Mouse (Mus musculus) midbrain, postnatal 0 days (tissue): Measurements from ENCODE around the gene Aagab. TPM values are rescaled to one million over a fixed set of nuclear protein-coding genes. Genes with fewer than 3 reads are reported as not detected.

Experiments used
- ATAC-seq: fragments of 200-750 bp; cut with Nextera tagmentation; 2 replicates; pipeline ENCODE4 v1.8.0; 2017; ENCODE audit warnings: moderate number of reproducible peaks, mild to moderate bottlenecking, moderate TSS enrichment, moderate library complexity; ENCODE audit not compliant: low FRiP score
- DNase-seq: peaks from one replicate; pipeline ENCODE4 v3.0.0-alpha.2; 2015; ENCODE audit warnings: low spot score
- H3K27ac ChIP-seq: fragments of 300-500 bp; sonication (generic); 2 replicates; pipeline ENCODE4 v1.5.1; 2014; ENCODE audit warnings: low read depth, mild to moderate bottlenecking, low read length, mixed read lengths
- H3K27me3 ChIP-seq: fragments of 300-500 bp; sonication (generic); 2 replicates; pipeline ENCODE4 v1.6.1; 2014; ENCODE audit warnings: low read length, control low read depth, mixed read lengths; ENCODE audit not compliant: insufficient read depth
- H3K36me3 ChIP-seq: fragments of 300-500 bp; sonication (generic); 2 replicates; pipeline ENCODE4 v1.6.1; 2014; ENCODE audit warnings: low read length, control low read depth, mixed read lengths; ENCODE audit not compliant: insufficient read depth
- H3K4me1 ChIP-seq: fragments of 300-500 bp; sonication (generic); 2 replicates; pipeline ENCODE4 v1.6.1; 2014; ENCODE audit warnings: mild to moderate bottlenecking, control low read depth, antibody characterized with exemption, low read length, mixed read lengths; ENCODE audit not compliant: insufficient read depth
- H3K4me2 ChIP-seq: fragments of 300-500 bp; sonication (generic); 2 replicates; pipeline ENCODE4 v1.6.1; 2014; ENCODE audit warnings: low read depth, mild to moderate bottlenecking, low read length, mixed read lengths; ENCODE audit not compliant: poor library complexity, severe bottlenecking
- H3K4me3 ChIP-seq: fragments of 300-500 bp; sonication (generic); 2 replicates; pipeline ENCODE4 v1.5.1; 2014; ENCODE audit warnings: low read depth, mild to moderate bottlenecking, low read length, moderate library complexity
- H3K9ac ChIP-seq: fragments of 300-500 bp; sonication (generic); replicated peaks from 2 replicates; pipeline ENCODE4 v1.6.1; 2014; ENCODE audit warnings: mild to moderate bottlenecking, low read length, moderate library complexity, mixed read lengths; ENCODE audit not compliant: poor library complexity, severe bottlenecking
- H3K9me3 ChIP-seq: fragments of 300-500 bp; sonication (generic); 2 replicates; pipeline ENCODE4 v1.6.1; 2016; ENCODE audit warnings: low read length, control low read depth
- CTCF ChIP-seq: IDR thresholded peaks from 2 replicates; pipeline ENCODE4 v1.5.1; 2016; ENCODE audit warnings: antibody characterized with exemption, mild to moderate bottlenecking
- WGBS: fragments of 180-500 bp; shearing (Covaris S2); extraction: QIAGEN DNeasy Blood & Tissue Kit; methylation state at CpG from one replicate; pipeline ENCODE4 v1.1.7; 2014; 5-methylcytosine and 5-hydroxymethylcytosine counted together
- polyA plus RNA-seq: library from polyadenylated mRNA; unstranded; fragments of >200 nt; fragmentation: Nextera tagmentation; extraction: Ambion mirVana; gene quantifications from 2 replicates; pipeline ENCODE4 v1.2.1, GENCODE M21; 2015
- total RNA-seq: library from RNA; depleted of rRNA; stranded (reverse); fragments of >200 nt; gene quantifications from 2 replicates; pipeline ENCODE4 v1.2.3, GENCODE M21; 2014

The Aagab gene
- total and polyA plus RNA-seq, 2 experiments from 2014 or later, result 39.1 to 58.9 TPM

DNA sequence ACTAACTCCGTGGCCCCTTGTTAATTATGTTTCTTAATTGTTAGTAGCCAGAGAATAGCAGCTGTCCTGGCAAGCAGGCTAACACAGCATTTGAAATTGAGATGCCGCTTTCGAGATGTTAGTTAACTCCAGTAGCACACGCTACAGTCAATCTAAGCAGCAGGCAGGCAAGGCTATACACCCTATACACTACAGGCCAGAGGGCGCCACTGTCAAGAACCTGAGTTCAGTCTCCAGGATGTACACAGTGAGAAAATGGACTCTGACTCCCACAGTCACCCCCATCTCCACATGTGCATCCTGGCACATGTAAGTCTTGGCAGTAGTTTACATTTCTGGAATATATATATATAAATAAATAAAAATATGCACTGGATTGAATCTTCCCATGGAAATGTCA, 22.8 kb upstream of the Aagab start:
- TF ChIP-seq CTCF, result peak; percentile 9; the same call in 1 of the 2 replicates
- H3K9me3 ChIP-seq, result no peaks in the 10 kb centered on the region
- H3K27me3 ChIP-seq, result no peaks in the 10 kb centered on the region
- no peaks in the 10 kb centered on the region for H3K36me3 ChIP-seq
- H3K27ac ChIP-seq, result no peak overlapping the region
- ATAC-seq (no peak), DNase-seq (no peak)
- 88% methylated on average over 5 of the region's 5 CpGs for WGBS
- H3K4me3 ChIP-seq, result no peak overlapping the region
- no peak overlapping the region for H3K9ac ChIP-seq
- no peak overlapping the region for H3K4me2 ChIP-seq
- no peaks in the 10 kb centered on the region for H3K4me1 ChIP-seq

DNA sequence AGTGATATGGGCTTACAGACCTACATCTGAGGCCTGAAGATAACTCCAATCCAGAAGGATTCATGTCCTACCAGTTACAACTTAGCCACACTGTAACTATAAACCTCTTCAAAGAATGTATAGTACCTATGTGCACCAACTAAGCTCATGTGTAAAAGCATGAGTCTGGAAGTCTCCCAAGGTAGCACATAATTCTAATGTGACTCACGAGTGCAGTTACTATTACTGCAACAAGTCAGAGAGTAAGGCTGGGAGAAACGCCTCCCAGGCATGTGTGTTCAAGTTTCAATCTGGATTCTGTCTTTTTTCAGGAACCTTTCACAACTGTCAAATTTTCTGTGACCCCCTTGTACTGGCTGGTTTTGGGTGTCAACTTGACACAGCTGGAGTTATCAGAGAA, 22.4 kb upstream of the Aagab start:
- no peaks in the 10 kb centered on the region for H3K36me3 ChIP-seq
- H3K27ac ChIP-seq, result no peak overlapping the region
- TF ChIP-seq CTCF, result no peak
- H3K4me1 ChIP-seq, result no peaks in the 10 kb centered on the region
- no peaks in the 10 kb centered on the region for H3K27me3 ChIP-seq
- no peak overlapping the region for H3K9ac ChIP-seq
- no peaks in the 10 kb centered on the region for H3K9me3 ChIP-seq
- H3K4me3 ChIP-seq, result no peak overlapping the region
- no peak for ATAC-seq
- 93% methylated on average over 2 of the region's 2 CpGs for whole genome bisulfite sequencing
- H3K4me2 ChIP-seq, result no peak overlapping the region
- no peak for DNase-seq

DNA sequence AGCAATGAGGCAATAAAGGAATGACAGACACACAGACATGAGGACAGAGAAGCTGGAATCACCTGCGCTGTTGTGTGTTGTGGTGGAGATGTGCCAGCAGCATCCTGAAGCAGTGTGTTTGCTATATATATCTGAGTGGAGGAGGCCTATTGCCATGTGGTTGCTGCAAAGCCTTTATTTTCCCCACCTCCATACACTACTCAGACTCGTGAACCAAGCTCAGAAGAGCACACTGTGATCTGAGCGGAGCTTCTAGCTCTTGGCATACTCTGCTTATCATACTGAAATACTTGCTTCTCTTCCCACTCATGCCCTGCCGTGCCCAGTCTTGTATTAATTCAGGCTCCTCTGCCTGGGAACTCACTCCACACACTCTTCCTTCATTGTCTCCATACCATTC, 20.7 kb upstream of the Aagab start:
- H3K4me1 ChIP-seq, result no peaks in the 10 kb centered on the region
- DNase-seq, result no peak
- TF ChIP-seq CTCF, result no peak
- H3K9me3 ChIP-seq, result no peaks in the 10 kb centered on the region
- H3K9ac ChIP-seq, result no peak overlapping the region
- H3K27me3 ChIP-seq, result no peaks in the 10 kb centered on the region
- H3K4me2 ChIP-seq, result no peak overlapping the region
- no peak overlapping the region for H3K4me3 ChIP-seq
- no peak for ATAC-seq
- H3K27ac ChIP-seq, result no peak overlapping the region
- H3K36me3 ChIP-seq, result no peaks in the 10 kb centered on the region
- 84% methylated on average over 4 of the region's 4 CpGs for WGBS

DNA sequence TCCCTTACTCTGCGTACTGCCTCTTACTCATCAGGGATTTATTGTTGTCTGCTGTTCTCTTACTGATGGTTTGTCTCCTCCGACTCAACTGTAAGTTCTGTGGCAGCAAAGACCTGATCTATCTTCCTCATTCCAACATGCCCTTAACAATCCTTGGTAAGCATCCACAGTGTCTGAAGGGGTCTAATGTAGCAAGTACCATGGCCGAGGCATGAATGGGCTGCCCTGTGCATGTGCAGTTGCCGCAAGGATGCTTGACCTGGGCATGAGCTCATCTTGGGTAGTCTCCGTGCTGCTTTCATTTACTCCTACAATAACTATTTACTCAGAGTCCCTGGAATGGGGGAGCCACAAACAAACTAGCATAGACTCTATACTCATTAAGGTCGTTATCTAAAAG, 17.2 kb upstream of the Aagab start:
- Histone ChIP-seq H3K4me2 (no peak overlapping the region), H3K36me3 (no peaks in the 10 kb centered on the region), H3K9ac (no peak overlapping the region), H3K4me1 (no peaks in the 10 kb centered on the region), H3K9me3 (0 out of 2 replicates have a peak, but pooled peaks cover 4% of the 10 kb centered on the region), H3K4me3 (no peak overlapping the region), H3K27me3 (no peaks in the 10 kb centered on the region), H3K27ac (no peak overlapping the region)
- no peak for DNase-seq
- TF ChIP-seq CTCF, result no peak
- 92% methylated on average over 6 of the region's 6 CpGs for WGBS
- no peak for ATAC-seq

DNA sequence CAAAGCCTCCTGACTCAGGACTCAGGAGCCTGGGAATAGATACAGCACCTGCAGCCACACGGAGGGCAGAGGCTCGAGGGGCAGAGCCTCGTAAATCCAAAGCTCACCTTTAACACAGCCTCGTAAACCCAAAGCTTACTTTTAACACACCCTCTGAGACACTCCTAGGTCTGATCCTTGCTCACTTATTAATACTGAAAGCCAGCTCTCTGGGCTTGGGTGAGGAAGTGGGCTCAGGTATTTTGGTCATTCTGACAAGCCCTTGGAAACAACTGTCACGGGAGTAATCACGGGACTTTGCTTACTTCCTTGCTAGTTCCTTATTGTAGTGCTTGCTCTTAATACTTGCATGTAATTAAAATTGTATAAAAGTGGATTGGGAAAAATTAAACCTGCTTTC, 13.3 kb upstream of the Aagab start:
- no peak for TF ChIP-seq CTCF
- H3K36me3 ChIP-seq, result no peaks in the 10 kb centered on the region
- 80% methylated on average over 6 of the region's 6 CpGs for WGBS

DNA sequence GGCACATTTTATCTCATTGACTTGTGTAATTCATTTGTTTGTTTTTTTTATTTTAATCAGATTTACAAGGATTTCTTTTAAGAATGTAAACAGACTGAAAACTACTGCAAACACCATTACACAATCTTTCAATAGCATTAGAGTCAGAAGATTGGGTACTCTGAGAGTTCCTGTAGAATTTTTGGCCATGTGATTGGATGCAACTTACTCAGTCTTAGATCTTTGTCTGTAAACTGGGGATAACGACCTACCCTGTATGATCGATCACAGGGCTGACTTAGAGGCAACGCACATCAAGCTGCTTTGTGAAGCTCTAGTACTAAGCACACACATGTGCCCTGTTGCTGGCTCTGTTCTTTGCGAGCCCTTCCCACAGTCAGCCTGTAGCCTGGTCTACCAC, 11.9 kb upstream of the Aagab start:
- WGBS, result 97% methylated on average over 4 of the region's 4 CpGs

More for the DNA sequence above, 13.3 kb upstream of the Aagab start:
- ATAC-seq (no peak), DNase-seq (no peak)
- Histone ChIP-seq H3K9me3 (0 out of 2 replicates have a peak, but pooled peaks cover 4% of the 10 kb centered on the region), H3K4me2 (no peak overlapping the region), H3K27me3 (no peaks in the 10 kb centered on the region), H3K4me3 (no peak overlapping the region), H3K9ac (no peak overlapping the region), H3K27ac (no peak overlapping the region), H3K4me1 (no peaks in the 10 kb centered on the region)

More for the DNA sequence above, 11.9 kb upstream of the Aagab start:
- Histone ChIP-seq H3K4me3 (no peak overlapping the region), H3K9ac (no peak overlapping the region), H3K4me2 (no peak overlapping the region), H3K36me3 (no peaks in the 10 kb centered on the region), H3K27me3 (no peaks in the 10 kb centered on the region), H3K27ac (no peak overlapping the region), H3K4me1 (no peaks in the 10 kb centered on the region), H3K9me3 (0 out of 2 replicates have a peak, but pooled peaks cover 4% of the 10 kb centered on the region)
- DNase-seq (no peak), ATAC-seq (no peak)
- no peak for TF ChIP-seq CTCF
